Mouse (Mus musculus): ENCODE data around the gene Olfr811.

Olfr811 gene

DNA sequence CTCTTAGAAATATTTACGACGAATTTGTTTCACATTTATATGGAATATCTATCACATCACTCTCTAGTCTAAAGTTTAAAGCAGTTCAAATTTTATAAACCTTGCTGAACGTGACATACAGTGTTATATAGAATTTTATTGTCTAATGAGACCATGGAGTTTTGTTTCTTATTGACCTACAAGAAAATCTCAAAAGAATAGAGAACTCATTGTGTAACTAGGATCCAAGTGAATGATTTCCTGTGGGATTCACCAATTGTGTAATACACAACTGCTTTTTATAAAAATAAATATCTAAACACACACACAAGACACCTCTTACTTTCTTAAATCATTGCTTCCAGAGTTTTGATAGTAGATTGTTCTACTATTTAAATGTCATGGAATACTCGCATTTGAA, at the start of gene Olfr811:
Olfr811 (minus strand) TSS at position 101 of the 400 bp plus-strand sequence.
- DNase-seq = no peak

DNA sequence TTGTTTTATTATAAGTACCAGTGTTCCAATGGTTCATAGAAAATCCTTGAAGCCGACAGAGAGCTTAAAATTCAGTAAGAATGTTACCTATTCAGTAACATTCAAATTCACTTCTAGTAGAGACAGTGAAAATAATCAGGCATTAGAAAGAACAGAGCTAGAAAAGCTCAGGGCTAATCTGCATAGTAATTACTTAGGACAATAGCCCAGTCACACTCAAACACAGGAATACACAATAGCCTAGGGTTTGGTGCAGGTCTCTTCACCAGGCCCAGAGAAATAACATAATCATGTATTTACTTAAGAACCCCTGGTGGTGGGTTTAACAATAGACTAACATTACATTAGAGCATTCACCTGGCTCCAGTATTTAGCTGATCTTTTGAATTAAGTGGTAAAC, 43.1 kb upstream of the Olfr811 start:
- no peak for DNase-seq

DNA sequence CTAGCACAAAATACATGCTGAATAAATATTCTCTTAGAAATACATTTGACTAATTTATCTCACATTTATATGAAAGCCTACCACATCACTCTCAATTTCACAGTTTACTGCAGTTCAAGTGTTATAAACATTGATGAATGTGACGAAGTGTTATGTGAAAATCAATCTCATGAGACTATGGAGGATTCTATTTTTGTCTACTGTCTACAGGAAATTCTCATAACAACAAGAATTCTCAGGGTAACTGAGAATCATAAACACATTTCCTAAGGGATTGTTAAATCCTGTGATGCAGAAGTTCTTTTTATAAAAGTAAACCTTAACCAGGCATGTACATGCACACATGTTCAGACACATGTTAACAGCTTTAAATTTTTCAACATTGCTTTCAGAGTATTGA, 41.8 kb upstream of the Olfr811 start, which contains the start of gene Olfr812:
Olfr812 (minus strand) TSS at position 101 of the 400 bp plus-strand sequence.
- no peak for DNase-seq

DNA sequence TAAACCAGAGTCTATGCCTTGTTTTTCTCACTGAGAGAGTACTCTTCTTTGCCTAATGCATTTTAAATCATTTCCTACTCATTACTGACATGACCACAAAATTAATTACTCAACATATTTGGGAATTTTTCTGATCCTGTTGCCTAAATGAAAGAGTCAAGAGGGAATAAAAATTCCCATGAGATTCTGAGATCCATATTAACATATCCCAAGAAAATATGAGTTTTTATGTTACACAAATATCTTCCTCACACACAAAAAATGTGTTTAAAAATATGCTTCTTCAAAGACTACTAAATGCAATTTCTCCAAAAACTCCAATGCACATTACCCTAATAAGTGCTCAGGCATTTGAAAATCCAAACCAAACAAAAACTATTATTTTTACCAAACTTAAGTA, 9.4 kb downstream of the Olfr811 start, which contains the start of gene Olfr810:
Olfr810 (minus strand) TSS at position 101 of the 400 bp plus-strand sequence.
- DNase-seq = no peak

DNA sequence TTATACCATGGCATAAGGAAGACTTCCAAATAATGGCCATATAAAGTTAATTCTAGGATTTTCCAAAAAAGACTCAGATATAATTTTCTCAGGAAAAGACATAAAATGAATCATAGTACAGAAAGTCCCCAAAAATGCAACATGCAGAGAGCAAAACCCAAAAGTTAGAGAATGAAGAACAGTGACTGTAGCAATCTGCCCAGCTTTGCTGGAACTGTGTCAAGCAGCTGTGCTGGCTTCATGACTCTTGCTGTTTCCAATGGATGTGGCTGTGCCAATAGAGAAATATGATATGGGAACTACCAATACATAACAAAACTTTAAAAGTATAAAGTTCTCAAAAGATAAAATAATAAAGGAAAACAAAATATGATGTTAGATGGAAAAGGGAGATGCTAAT, 26.1 kb downstream of the Olfr811 start:
- DNase-seq = no peak

DNA sequence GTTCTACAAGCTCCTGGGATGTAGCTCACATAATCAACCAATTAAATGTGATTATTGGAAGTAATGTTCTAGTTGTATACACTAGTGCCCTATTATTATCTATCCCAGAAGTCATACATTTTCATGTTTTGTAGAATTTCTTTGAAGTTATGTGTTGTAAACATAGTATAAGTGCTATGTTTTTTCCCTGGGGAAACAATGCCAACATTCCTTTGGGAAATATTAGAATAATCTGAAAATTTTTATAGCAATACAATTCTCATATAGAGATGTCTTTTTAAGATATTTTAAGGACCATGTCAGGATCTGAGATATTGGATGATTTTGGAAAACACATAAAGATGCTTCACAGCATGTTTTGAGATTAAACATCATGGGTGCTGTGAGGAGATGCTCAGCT, 29.9 kb downstream of the Olfr811 start, which contains the start of gene Olfr809:
Olfr809 (plus strand) TSS at position 301 of the 400 bp plus-strand sequence.
- no peak for DNase-seq

DNA sequence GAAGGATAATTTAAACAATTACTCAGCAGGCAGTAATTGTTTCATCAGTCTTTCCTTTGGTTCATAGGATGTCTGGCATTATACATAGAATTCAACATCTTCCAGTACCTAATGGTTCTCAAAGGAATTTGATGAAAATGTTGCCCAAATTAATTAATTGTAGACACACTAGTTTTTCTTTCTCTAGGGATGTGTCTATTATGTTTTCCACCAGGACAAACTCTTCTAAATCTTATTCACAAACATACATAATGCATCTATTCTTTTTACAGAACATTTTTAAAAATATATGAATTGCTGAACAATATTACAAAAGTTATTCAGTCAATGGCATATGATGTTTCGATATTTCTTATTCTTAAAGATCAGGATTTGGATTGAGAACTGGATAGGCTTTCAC, 39.0 kb downstream of the Olfr811 start, which contains the start of gene Olfr808:
Olfr808 (plus strand) TSS at position 301 of the 400 bp plus-strand sequence.
- no peak for DNase-seq

DNA sequence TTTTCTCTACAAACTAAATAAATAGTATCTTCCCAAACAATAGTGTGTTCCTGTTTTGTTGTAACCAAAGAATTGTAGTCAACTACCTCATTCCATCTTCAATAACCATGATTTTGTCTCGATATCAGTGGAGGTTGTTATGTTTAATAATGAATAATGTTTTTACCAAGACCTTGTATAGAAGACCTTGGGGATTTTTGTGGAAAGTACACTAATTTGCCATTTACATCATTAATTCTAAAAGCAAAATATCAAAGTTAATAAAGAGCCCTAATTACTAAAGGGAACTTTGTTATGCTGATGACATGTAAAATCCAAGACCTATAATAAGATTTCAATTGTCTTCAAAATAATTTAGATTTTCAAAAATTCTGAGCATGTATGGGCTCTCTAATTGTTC, 46.5 kb downstream of the Olfr811 start, which contains the start of gene Olfr807:
Olfr807 (minus strand) TSS at position 101 of the 400 bp plus-strand sequence.
- DNase-seq = no peak
